Mouse (Mus musculus) ES-Bruce4 (cell line): Measurements from ENCODE around the gene Unc50.

ENCODE experiments used
- CTCF ChIP-seq: IDR thresholded peaks from one replicate; pipeline ENCODE4 v1.8.1; 2011; ENCODE audit warnings: low read depth, low read length
- POLR2A ChIP-seq: IDR thresholded peaks from one replicate; pipeline ENCODE4 v1.8.1; 2011; ENCODE audit warnings: low read length; ENCODE audit not compliant: insufficient read depth

DNA sequence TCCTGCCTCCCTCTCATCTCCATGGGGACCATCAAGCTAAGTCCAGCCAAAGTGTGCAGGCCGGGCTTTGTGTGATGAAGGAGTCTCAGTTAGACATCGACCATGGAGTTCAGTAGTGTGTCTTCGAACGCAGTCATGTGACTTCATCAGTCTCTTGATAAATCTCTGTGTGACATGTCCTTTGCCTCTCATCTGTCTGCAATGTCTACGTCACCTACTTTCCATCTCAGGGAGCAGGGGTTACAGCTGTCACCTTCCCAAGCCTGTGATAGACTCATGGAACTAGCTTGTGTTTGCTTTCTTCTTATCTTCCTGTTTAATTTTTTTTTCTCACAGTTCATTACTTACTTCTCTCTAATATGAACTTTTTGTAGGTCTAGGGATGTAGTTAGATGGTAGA, 49.0 kb upstream of the Unc50 start:
- TF ChIP-seq POLR2A: no peak
- no peak for TF ChIP-seq CTCF
